Mouse (Mus musculus) heart, adult 2 months (tissue): ENCODE data around the gene Shisa7.

Experiments
- CTCF ChIP-seq: fragments of 200-600 bp; IDR thresholded peaks from 2 replicates; pipeline ENCODE4 v1.8.1; 2022; ENCODE audit warnings: antibody characterized with exemption, mild to moderate bottlenecking, moderate library complexity
- EP300 ChIP-seq: fragments of 200-500 bp; IDR thresholded peaks from 2 replicates; pipeline ENCODE4 v1.6.1; 2011; ENCODE audit warnings: low read depth, low read length, control low read depth; ENCODE audit not compliant: insufficient read depth
- POLR2A ChIP-seq: fragments of 200-500 bp; IDR thresholded peaks from 2 replicates; pipeline ENCODE4 v1.6.1; 2011; ENCODE audit warnings: mild to moderate bottlenecking, low read depth, low read length, control low read depth; ENCODE audit not compliant: insufficient read depth

- TF ChIP-seq CTCF = no peak
- no peak for TF ChIP-seq EP300
- TF ChIP-seq POLR2A = no peak
These were observed 8.7 kb downstream of the Shisa7 start for GRCm38 (mm10) chr7:4835631-4836327.
